Mouse (Mus musculus) hindbrain, embryonic 11.5 days (tissue): ENCODE results near the gene Slc8a1. TPM values are rescaled to one million over a fixed set of nuclear protein-coding genes. Genes with fewer than 3 reads are reported as not detected.

ENCODE experiments used
- ATAC-seq: fragments of 200-750 bp; cut with Nextera tagmentation; 2 replicates; pipeline ENCODE4 v1.8.0; 2017; ENCODE audit warnings: mild to moderate bottlenecking, moderate TSS enrichment, moderate library complexity; ENCODE audit not compliant: low FRiP score
- DNase-seq: peaks from one replicate; pipeline ENCODE4 v3.0.0-alpha.2; 2015; ENCODE audit warnings: low spot score
- H3K27ac ChIP-seq: fragments of 300-500 bp; sonication (generic); 2 replicates; pipeline ENCODE4 v1.5.1; 2014; ENCODE audit warnings: mild to moderate bottlenecking, low read depth, low read length
- H3K27me3 ChIP-seq: fragments of 300-500 bp; sonication (generic); 2 replicates; pipeline ENCODE4 v1.6.1; 2014; ENCODE audit warnings: mild to moderate bottlenecking, low read length, moderate library complexity, mixed read lengths; ENCODE audit not compliant: control insufficient read depth, insufficient read depth
- H3K36me3 ChIP-seq: fragments of 300-500 bp; sonication (generic); 2 replicates; pipeline ENCODE4 v1.6.1; 2014; ENCODE audit warnings: mild to moderate bottlenecking, low read length, moderate library complexity, mixed read lengths; ENCODE audit not compliant: control insufficient read depth, insufficient read depth
- H3K4me1 ChIP-seq: fragments of 300-500 bp; sonication (generic); replicated peaks from 2 replicates; pipeline ENCODE4 v1.6.1; 2014; ENCODE audit warnings: low read length, mixed read lengths; ENCODE audit not compliant: control insufficient read depth, insufficient read depth
- H3K4me2 ChIP-seq: fragments of 300-500 bp; sonication (generic); replicated peaks from 2 replicates; pipeline ENCODE4 v1.6.1; 2014; ENCODE audit warnings: mild to moderate bottlenecking, low read depth, low read length
- H3K4me3 ChIP-seq: fragments of 300-500 bp; sonication (generic); 2 replicates; pipeline ENCODE4 v1.5.1; 2014; ENCODE audit warnings: low read depth, low read length
- H3K9ac ChIP-seq: fragments of 300-500 bp; sonication (generic); 2 replicates; pipeline ENCODE4 v1.6.1; 2014; ENCODE audit warnings: low read depth, low read length
- H3K9me3 ChIP-seq: fragments of 300-500 bp; sonication (generic); 2 replicates; pipeline ENCODE4 v1.6.1; 2016; ENCODE audit warnings: low read length; ENCODE audit not compliant: control insufficient read depth
- WGBS: fragments of 180-500 bp; shearing (Covaris S2); extraction: QIAGEN DNeasy Blood & Tissue Kit; methylation state at CpG from one replicate; pipeline ENCODE4 v1.1.7; 2014; 5-methylcytosine and 5-hydroxymethylcytosine counted together
- polyA plus RNA-seq: library from polyadenylated mRNA; unstranded; fragments of >200 nt; fragmentation: Nextera tagmentation; extraction: Ambion mirVana; gene quantifications from 2 replicates; pipeline ENCODE4 v1.2.1, GENCODE M21; 2014

Gene Slc8a1
- polyA plus RNA-seq, 1 experiment from 2014 or later, result 13.1 TPM

DNA sequence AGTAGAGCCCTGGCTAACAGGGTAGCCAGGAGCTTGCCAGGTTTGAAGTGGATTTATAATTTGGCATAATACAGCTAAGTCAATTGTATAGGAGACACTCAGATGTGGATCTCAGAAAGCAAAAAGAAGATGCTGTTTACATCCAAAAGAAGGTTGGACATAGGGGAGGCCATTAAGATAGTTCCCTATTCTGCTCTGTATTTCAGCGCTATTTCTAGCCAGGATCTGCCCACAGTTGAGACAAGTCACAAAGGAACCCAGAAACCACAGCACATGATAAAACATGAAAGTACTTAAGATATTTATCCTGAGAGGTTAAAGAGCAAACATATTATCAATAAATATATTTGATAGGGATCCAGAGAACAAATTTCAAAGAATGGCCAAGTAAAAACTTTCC, 43.2 kb downstream of the Slc8a1 start:
- no peaks in the 10 kb centered on the region for H3K36me3 ChIP-seq
- H3K4me3 ChIP-seq, result no peak overlapping the region
- 97% methylated on average over 1 of the region's 1 CpGs for WGBS
- no peak overlapping the region for H3K4me2 ChIP-seq
- no peak for DNase-seq
- no peaks in the 10 kb centered on the region for H3K27me3 ChIP-seq
- H3K9me3 ChIP-seq, result no peaks in the 10 kb centered on the region
- no peaks in the 10 kb centered on the region for H3K4me1 ChIP-seq
- no peak for ATAC-seq
- H3K27ac ChIP-seq, result no peak overlapping the region
- no peak overlapping the region for H3K9ac ChIP-seq

DNA sequence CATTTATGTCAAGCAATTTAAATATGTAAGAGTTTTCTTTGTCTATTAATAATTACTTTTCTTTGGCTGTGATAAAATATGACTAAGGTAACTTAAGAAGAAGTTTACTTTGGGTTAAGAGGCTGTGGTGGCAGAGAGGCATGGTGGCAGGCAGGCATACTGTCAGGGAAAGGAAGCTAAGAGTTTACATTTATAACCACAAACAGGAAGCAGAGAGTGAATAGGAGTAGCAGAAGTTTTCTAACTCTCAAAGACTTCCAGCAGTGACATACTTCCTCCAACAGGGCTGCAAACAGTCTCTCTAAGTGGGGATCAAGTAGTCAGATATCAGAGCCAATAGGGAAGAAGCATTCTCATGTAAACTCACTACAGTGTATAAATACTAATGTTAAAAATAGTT, 58.6 kb downstream of the Slc8a1 start:
- DNase-seq, result no peak

DNA sequence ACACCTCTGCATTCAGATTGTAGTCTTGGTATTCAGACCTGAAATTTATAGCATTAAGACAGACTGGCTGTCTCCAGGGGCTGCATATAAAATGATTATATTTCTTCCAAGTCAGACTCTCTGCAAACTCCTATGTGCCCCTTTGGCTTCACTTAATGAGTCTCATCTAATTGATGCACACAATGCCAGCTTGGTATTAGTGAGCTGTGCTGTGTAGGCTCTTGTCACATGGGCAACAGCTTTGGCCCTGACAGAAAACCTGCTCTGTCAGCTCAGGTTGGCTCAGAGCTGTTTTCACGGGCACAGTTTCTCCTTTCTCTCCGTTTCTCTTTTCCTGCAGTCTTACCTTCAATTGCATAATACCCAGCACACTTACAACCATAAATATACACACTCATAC, 60.7 kb downstream of the Slc8a1 start:
- ATAC-seq, result no peak
- no peaks in the 10 kb centered on the region for H3K27me3 ChIP-seq

More for the DNA sequence above, 58.6 kb downstream of the Slc8a1 start:
- H3K4me3 ChIP-seq, result no peak overlapping the region
- H3K4me2 ChIP-seq, result no peak overlapping the region
- H3K27me3 ChIP-seq, result no peaks in the 10 kb centered on the region
- no peak overlapping the region for H3K27ac ChIP-seq
- no peaks in the 10 kb centered on the region for H3K36me3 ChIP-seq
- no peak overlapping the region for H3K9ac ChIP-seq
- no peak for ATAC-seq
- no peaks in the 10 kb centered on the region for H3K4me1 ChIP-seq
- no peaks in the 10 kb centered on the region for H3K9me3 ChIP-seq

DNA sequence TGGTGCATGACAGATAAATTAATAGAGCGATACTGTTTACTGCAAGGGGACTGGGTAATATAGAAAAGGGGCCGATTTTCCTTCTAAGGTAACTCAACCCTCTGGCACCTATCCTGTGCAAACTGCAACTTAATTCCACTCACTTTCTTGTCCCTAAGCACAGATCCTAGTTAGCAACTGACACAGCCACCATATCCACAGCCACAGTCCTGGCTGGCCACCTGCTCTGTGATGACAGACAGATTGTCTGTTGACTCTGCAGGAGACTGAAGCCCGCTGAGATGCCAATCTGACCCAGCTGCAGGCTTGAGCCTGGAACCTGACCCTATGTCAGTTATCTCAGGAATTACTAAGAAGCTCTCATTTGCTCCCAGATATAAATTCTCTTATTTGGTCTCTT, 62.0 kb downstream of the Slc8a1 start:
- Histone ChIP-seq H3K36me3 (no peaks in the 10 kb centered on the region), H3K9me3 (no peaks in the 10 kb centered on the region), H3K27ac (no peak overlapping the region), H3K9ac (no peak overlapping the region), H3K4me1 (no peaks in the 10 kb centered on the region), H3K4me3 (no peak overlapping the region), H3K27me3 (peaks cover 9% of the 10 kb centered on the region), H3K4me2 (no peak overlapping the region)
- 57% methylated on average over 3 of the region's 3 CpGs for WGBS
- DNase-seq, result no peak
- no peak for ATAC-seq

More for the DNA sequence above, 60.7 kb downstream of the Slc8a1 start:
- Histone ChIP-seq H3K27ac (no peak overlapping the region), H3K4me2 (no peak overlapping the region), H3K4me3 (no peak overlapping the region), H3K36me3 (no peaks in the 10 kb centered on the region), H3K9me3 (no peaks in the 10 kb centered on the region), H3K4me1 (no peaks in the 10 kb centered on the region), H3K9ac (no peak overlapping the region)
- 79% methylated on average over 2 of the region's 2 CpGs for WGBS
- no peak for DNase-seq

DNA sequence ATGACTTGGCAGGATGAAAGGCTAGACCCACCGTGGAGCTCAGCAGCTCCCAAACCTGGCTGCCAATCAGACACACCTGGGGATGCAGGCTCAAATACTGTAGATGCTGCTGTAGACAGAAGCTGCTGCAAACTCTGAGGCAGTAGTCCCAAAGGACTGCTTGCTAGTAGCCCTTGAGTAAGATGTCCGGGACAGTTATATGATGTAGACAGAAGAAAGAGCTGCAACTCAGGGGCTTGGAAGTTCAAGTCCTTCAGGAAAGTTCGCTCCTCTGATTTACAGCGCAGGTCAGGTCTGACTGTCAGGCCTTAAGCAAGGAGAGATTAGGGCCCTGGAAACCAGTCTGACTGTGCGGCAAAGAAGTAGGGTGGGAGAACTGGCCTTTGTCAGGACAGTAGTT, 66.9 kb downstream of the Slc8a1 start:
- Histone ChIP-seq H3K4me1 (no peaks in the 10 kb centered on the region; the same call in 1 of the 2 replicates), H3K9me3 (no peaks in the 10 kb centered on the region), H3K36me3 (no peaks in the 10 kb centered on the region), H3K27me3 (peaks cover 12% of the 10 kb centered on the region), H3K4me2 (no peak overlapping the region), H3K4me3 (no peak overlapping the region), H3K27ac (no peak overlapping the region), H3K9ac (no peak overlapping the region)
- WGBS, result 9% methylated on average over 5 of the region's 5 CpGs
- ATAC-seq, result no peak
- DNase-seq, result peak; percentile 29

DNA sequence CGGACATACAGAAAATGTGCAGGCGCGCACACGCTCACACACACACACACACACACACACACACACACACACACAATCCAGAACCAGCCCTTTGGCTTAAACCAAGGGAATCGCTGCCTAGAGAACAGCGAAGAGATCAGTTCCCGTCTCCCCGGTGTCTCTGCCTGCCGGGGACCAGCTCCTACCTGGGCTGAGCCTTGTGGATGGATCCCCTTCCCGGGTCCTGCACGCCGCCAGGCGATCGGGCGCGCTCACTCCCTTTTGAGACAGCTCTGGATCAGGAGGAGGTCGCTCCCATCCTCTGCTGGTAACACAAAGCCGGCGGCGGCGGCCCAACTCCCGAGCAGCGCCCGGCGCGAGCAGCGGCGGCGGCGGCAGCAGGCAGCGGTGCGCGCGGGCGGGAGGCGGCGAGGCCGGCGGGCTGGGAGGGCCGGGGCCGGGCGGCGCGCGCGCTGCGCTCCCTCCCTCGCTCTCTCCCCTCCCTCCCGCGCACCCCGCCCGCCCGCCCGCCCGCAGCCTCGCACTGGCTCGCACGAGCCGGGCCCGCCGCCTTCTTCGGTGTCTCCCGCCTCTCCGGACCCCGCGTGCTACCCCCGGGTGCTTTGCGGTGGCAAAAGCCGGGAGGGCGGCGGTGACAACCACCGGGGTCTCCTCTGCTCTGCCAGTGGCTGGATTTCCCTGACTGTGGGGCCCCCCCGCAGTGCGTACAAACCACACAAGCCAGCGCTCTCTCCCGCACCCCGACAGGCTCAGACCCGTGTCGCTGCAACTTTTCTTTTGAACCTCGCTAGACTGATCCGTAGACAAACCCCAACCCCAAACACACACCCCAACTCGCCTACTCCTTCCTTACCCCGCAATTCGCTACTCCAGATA, 68.1 kb downstream of the Slc8a1 start:
- no peaks in the 10 kb centered on the region for H3K9me3 ChIP-seq
- peaks cover 12% of the 10 kb centered on the region for H3K27me3 ChIP-seq
- DNase-seq, result peak; percentile 82
- under 1% methylated on average over 51 of the region's 84 CpGs for WGBS
- H3K4me3 ChIP-seq, result peak overlapping the region; percentile 61
- peak; percentile 82 for ATAC-seq
- peak overlapping the region; percentile 88 for H3K27ac ChIP-seq
- H3K9ac ChIP-seq, result peak overlapping the region; percentile 90
- no peaks in the 10 kb centered on the region; the same call in 1 of the 2 replicates for H3K4me1 ChIP-seq
- no peaks in the 10 kb centered on the region for H3K36me3 ChIP-seq
- H3K4me2 ChIP-seq, result peak overlapping the region; percentile 94

DNA sequence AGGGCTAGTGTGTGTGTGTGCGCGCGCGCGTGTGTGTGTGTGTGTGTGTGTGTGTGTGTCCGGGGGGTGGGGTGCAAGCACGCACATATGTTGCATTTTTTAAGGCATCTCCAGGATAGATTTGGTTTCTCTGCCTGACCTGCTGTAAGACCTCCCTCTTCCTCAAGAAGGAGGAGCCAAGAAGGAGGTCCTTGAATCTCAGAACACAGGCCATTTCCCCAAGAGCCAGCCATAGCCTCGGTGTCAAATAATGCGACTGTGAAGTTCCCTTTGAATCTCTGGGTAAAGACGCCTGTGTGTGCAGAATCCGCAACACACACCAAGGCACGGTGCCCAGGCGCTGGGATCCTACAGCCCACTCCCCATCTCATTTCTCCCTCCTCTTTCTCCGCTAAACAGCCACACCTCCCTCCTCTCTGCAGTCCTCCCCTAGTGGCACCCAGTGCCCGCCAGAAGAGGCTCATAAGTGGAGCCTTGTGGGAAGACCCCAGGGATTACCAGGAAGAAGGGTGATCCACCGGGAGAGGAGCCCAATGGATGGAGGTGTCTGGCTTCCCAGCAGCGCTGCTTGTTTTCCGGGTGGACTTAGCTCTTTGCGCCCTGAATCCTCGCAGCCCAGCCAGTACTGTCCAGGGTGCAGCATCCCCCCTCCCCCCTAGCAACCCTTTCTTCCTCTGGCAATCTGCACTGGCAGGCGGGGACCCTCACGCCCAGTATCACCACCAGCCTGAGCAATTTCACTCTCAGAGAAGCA, 68.9 kb downstream of the Slc8a1 start:
- peak overlapping the region; percentile 61 for H3K4me3 ChIP-seq
- H3K27ac ChIP-seq, result peak overlapping the region; percentile 88
- peaks cover 12% of the 10 kb centered on the region for H3K27me3 ChIP-seq
- WGBS, result 2% methylated on average over 22 of the region's 22 CpGs
- H3K9ac ChIP-seq, result peak overlapping the region; percentile 90
- H3K36me3 ChIP-seq, result no peaks in the 10 kb centered on the region
- H3K4me1 ChIP-seq, result no peaks in the 10 kb centered on the region; the same call in 1 of the 2 replicates
- peak; percentile 91 for ATAC-seq
- peak; percentile 73 for DNase-seq
- peak overlapping the region; percentile 94 for H3K4me2 ChIP-seq
- H3K9me3 ChIP-seq, result no peaks in the 10 kb centered on the region

DNA sequence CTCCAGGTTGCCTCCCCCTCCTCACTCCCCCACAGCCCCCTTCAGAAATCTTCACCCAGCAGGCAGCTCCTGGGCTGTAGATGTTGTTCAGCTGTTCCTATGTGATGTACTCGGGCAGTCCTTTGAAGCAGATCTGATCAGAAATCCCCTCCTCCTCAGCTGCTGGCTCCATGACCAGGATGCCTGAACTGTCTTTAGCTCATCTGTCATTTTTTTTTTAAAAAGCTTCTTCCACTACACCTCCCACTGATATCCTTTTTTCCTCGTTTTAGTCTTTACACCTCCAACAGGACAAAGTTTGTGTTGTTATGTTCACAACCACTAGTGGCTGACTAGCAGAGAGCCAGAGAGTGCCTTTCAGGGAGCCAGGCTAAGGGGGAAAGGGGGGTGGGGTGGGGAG, 69.7 kb downstream of the Slc8a1 start:
- Histone ChIP-seq H3K4me1 (no peaks in the 10 kb centered on the region; the same call in 1 of the 2 replicates), H3K27ac (no peak overlapping the region)
- WGBS, result 3% methylated on average over 2 of the region's 2 CpGs

More for the DNA sequence above, 69.7 kb downstream of the Slc8a1 start:
- Histone ChIP-seq H3K36me3 (no peaks in the 10 kb centered on the region), H3K9ac (no peak overlapping the region), H3K9me3 (no peaks in the 10 kb centered on the region), H3K27me3 (peaks cover 12% of the 10 kb centered on the region), H3K4me2 (peak overlapping the region; percentile 94), H3K4me3 (peak overlapping the region; percentile 61)
- ATAC-seq, result 0 out of 2 replicates have a peak, but pooled peaks have one; percentile 2
- no peak for DNase-seq
